Mouse (Mus musculus) kidney, adult 10 weeks (tissue): ENCODE measurements around the gene Ccl4. TPM values are rescaled to one million over a fixed set of nuclear protein-coding genes. Genes with fewer than 3 reads are reported as not detected.

ENCODE experiments used
- polyA plus RNA-seq: library from polyadenylated mRNA; stranded (reverse); fragments of 350-450 nt; fragmentation: Illumina TruSeq; extraction: RNeasy Lipid Tissue Mini Kit (QIAGEN cat#74804); gene quantifications from one replicate; pipeline ENCODE4 v1.2.3, GENCODE M21; 2014; ENCODE audit warnings: low read depth, low replicate concordance

Gene Ccl4
- not detected for polyA plus RNA-seq

GRCm38 (mm10) chr11:83662204-83662603 lies at the start of gene Ccl4:
Ccl4 (plus strand) TSS chr11:83662584.

GRCm38 (mm10) chr11:83645521-83645920 lies 16.9 kb upstream of the Ccl4 start, which contains the start of gene Rpl9-ps1:
Rpl9-ps1 (minus strand) TSS chr11:83645621.

GRCm38 (mm10) chr11:83649305-83649841 lies 13.0 kb upstream of the Ccl4 start, which contains the start of gene Ccl3:
Ccl3 (minus strand) TSS chr11:83649355.

GRCm38 (mm10) chr11:83703705-83704104 lies 41.3 kb downstream of the Ccl4 start, which contains the start of gene Wfdc17:
Wfdc17 (plus strand) TSS chr11:83703991.

GRCm38 (mm10) chr11:83708715-83709114 lies 46.3 kb downstream of the Ccl4 start, which contains the start of gene Wfdc18:
Wfdc18 (plus strand) TSS chr11:83709015.

Other genes with a start within 250 kb of the Ccl4 start
- gene Gas2l2, start 233.1 kb upstream of the Ccl4 start, polyA plus RNA-seq = not detected
- not detected for gene 1700020L24Rik, start 224.9 kb upstream of the Ccl4 start, polyA plus RNA-seq
- 0.44 TPM for gene Mmp28, start 199.5 kb upstream of the Ccl4 start, polyA plus RNA-seq
- 161 TPM for gene Taf15, start 189.5 kb upstream of the Ccl4 start, polyA plus RNA-seq
- not detected for gene Heatr9, start 140.4 kb upstream of the Ccl4 start, polyA plus RNA-seq
- 1.5 TPM for gene Ccl5, start 132.1 kb upstream of the Ccl4 start, polyA plus RNA-seq
- 2.3 TPM for gene Ccl9, start 83.9 kb upstream of the Ccl4 start, polyA plus RNA-seq
- 9.1 TPM for gene Ccl6, start 69.5 kb upstream of the Ccl4 start, polyA plus RNA-seq
- not detected for gene Rpl9-ps1, start 17.0 kb upstream of the Ccl4 start, polyA plus RNA-seq
- not detected for gene Ccl3, start 13.2 kb upstream of the Ccl4 start, polyA plus RNA-seq
- 13.3 TPM for gene Wfdc17, start 41.4 kb downstream of the Ccl4 start, polyA plus RNA-seq
- not detected for gene Wfdc18, start 46.4 kb downstream of the Ccl4 start, polyA plus RNA-seq
- gene Wfdc21, start 84.4 kb downstream of the Ccl4 start, polyA plus RNA-seq = not detected
- 3.2 TPM for gene Heatr6, start 91.1 kb downstream of the Ccl4 start, polyA plus RNA-seq
- 40.1 TPM for gene Hnf1b, start 187.5 kb downstream of the Ccl4 start, polyA plus RNA-seq